Mouse (Mus musculus) neural tube, embryonic 15.5 days (tissue): ENCODE data around the gene Srp54c. TPM values are rescaled to one million over a fixed set of nuclear protein-coding genes. Genes with fewer than 3 reads are reported as not detected.

Experiments used
- ATAC-seq: fragments of 200-750 bp; cut with Nextera tagmentation; 2 replicates; pipeline ENCODE4 v1.8.0; 2017; ENCODE audit warnings: mild to moderate bottlenecking, moderate TSS enrichment, moderate library complexity; ENCODE audit not compliant: low FRiP score
- H3K27ac ChIP-seq: fragments of 300-500 bp; sonication (generic); replicated peaks from 2 replicates; pipeline ENCODE4 v1.5.1; 2015; ENCODE audit warnings: mild to moderate bottlenecking, inconsistent platforms
- H3K27me3 ChIP-seq: fragments of 300-500 bp; sonication (generic); replicated peaks from 2 replicates; pipeline ENCODE4 v1.6.1; 2015; ENCODE audit warnings: inconsistent platforms
- H3K36me3 ChIP-seq: fragments of 300-500 bp; sonication (generic); 2 replicates; pipeline ENCODE4 v1.6.1; 2015; ENCODE audit warnings: inconsistent platforms
- H3K4me1 ChIP-seq: fragments of 300-500 bp; sonication (generic); 2 replicates; pipeline ENCODE4 v1.6.1; 2015; ENCODE audit warnings: inconsistent platforms
- H3K4me2 ChIP-seq: fragments of 300-500 bp; sonication (generic); 2 replicates; pipeline ENCODE4 v1.6.1; 2015; ENCODE audit warnings: inconsistent platforms, mild to moderate bottlenecking, moderate library complexity
- H3K4me3 ChIP-seq: fragments of 300-500 bp; sonication (generic); replicated peaks from 2 replicates; pipeline ENCODE4 v1.5.1; 2015; ENCODE audit warnings: mild to moderate bottlenecking, inconsistent platforms
- H3K9ac ChIP-seq: fragments of 300-500 bp; sonication (generic); replicated peaks from 2 replicates; pipeline ENCODE4 v1.6.1; 2015; ENCODE audit warnings: mild to moderate bottlenecking, inconsistent platforms
- H3K9me3 ChIP-seq: fragments of 300-500 bp; sonication (generic); replicated peaks from 2 replicates; pipeline ENCODE4 v1.6.1; 2016; ENCODE audit warnings: inconsistent platforms
- WGBS: fragments of 180-500 bp; shearing (Covaris S2); methylation state at CpG from one replicate; pipeline ENCODE4 v1.1.7; 2015; ENCODE audit warnings: mixed read lengths; 5-methylcytosine and 5-hydroxymethylcytosine counted together
- polyA plus RNA-seq: library from polyadenylated mRNA; unstranded; fragments of >200 nt; fragmentation: Nextera tagmentation; extraction: Ambion mirVana; gene quantifications from 2 replicates; pipeline ENCODE4 v1.2.1, GENCODE M21; 2015

Srp54c gene
- polyA plus RNA-seq, 1 experiment from 2014 or later: 80.4 TPM

DNA sequence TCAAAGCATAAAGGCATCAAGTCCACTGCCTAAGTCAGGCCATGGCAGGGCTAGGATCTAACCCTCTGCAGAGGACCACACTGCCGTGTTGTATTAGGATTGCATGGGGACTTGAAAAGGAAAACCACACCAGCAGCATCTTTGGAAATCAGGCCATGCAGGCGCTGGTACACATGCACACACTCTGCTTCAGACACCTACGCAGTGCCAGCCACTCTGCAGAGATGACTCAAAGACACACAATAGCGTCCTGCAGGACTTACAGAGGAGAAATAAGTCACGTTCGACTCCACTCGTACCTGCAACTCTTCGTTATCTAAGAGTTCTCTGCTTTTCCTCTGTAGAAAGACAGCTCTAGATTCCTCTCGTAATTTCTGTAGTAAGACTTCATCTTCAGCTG, 68.1 kb downstream of the Srp54c start:
- no peak overlapping the region for H3K4me2 ChIP-seq
- H3K9ac ChIP-seq: no peak overlapping the region
- no peaks in the 10 kb centered on the region for H3K9me3 ChIP-seq
- 94% methylated on average over 9 of the region's 9 CpGs for WGBS
- peaks cover 44% of the 10 kb centered on the region for H3K36me3 ChIP-seq
- H3K27ac ChIP-seq: no peak overlapping the region
- H3K4me3 ChIP-seq: no peak overlapping the region
- no peaks in the 10 kb centered on the region for H3K27me3 ChIP-seq
- no peak for ATAC-seq
- H3K4me1 ChIP-seq: peaks cover 18% of the 10 kb centered on the region

DNA sequence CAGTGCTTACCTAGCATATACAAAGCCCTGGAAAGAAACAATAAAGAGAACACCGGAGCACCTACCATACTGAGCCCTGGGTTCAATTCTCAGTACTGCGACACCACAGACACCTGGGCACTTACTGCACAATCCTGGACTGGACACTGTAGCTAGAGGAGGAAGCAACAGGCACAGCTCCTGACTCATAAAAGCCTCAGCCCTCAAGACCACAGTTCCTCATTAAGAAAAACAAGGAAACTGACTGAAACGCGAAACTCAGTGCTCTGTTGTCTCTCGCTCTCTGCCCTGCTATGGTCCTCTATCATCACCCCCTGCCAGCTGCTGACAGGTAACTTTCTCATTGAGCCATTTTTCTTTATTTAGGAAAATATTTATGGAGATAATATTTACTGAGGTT, 69.4 kb downstream of the Srp54c start, which contains the start of gene 1110008L16Rik:
Gene 1110008L16Rik (plus strand): TSS at position 242 of the 400 bp plus-strand sequence.
- H3K4me2 ChIP-seq: no peak within 1 kb of the TSS
- no peaks in the 10 kb centered on the region for H3K27me3 ChIP-seq
- ATAC-seq: no peak
- peaks cover 35% of the 10 kb centered on the region for H3K36me3 ChIP-seq
- H3K4me1 ChIP-seq: peaks cover 27% of the 10 kb centered on the region
- H3K9me3 ChIP-seq: no peaks in the 10 kb centered on the region
- no peak within 1 kb of the TSS for H3K27ac ChIP-seq
- no peak within 1 kb of the TSS for H3K9ac ChIP-seq
- H3K4me3 ChIP-seq: no peak within 1 kb of the TSS
- WGBS: 92% methylated on average over 5 of the region's 5 CpGs

DNA sequence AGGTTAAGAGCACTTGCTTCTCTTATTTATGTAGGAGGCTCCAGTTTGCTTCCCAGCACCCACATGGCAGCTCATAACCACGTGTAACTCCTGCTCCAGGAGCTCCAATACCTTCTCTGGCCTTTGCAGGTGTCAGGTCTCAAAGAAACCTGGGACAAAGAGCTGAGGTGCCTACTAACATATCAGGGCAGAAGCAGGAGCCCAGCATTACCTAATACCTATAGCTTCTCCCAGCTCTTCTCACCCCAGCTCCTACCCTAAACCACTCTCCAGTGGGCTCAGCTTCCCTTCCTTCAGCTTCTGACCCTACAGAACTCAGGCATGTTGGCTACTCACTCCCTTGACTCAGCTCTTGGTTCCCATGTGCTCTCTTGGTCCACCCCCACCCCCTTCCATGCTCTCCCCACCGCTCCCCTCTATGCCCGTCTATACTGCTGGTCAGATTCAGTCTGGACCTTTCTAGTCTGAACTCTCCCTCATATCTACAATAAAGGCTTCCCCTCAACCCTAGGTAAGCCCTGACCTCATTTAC, 70.9 kb downstream of the Srp54c start:
- Histone ChIP-seq H3K4me2 (peak overlapping the region; percentile 57), H3K4me3 (peak overlapping the region; percentile 59), H3K27me3 (no peaks in the 10 kb centered on the region), H3K9me3 (no peaks in the 10 kb centered on the region), H3K27ac (no peak overlapping the region), H3K36me3 (peaks cover 22% of the 10 kb centered on the region), H3K9ac (no peak overlapping the region), H3K4me1 (peaks cover 31% of the 10 kb centered on the region)
- no peak for ATAC-seq
- 89% methylated on average over 3 of the region's 3 CpGs for WGBS

DNA sequence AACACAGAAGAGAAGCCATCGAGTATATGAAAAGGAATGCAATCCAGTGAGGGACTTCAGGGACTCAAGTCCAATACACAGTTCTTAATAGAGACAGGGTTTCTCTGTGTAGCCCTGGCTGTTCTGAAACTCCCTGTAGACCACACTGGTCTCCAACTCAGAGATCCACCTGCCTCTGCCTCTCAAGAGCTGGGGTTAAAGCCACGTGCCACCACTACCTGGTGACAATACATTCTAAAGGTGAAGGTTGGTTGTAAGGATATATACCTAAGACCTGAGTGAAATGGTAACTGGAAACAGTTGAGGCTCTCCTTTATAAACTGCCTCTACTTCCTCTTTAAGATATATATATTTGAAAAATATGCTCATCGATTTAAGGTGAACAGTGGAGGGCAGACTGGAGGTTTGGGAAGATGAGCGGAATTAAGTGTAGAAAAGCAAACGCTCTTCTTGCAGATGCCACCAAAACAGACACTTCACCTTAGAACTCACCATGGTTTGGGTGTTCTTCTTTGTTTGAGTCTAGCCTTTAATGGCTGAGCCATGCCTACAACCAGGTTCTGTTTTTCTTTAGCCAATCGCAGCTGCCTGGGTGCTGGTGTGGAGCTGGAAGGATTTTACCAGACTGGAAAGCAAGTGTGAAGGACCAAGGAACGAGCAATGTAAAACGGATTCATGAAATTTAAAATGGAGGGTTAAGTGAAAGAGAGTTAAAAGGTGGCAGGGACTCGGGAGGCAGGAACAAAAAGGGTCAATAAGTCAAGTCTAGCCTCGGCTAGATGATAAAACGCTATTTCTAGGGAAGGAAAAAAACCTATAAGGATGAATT, 71.7 kb downstream of the Srp54c start:
- peak overlapping the region; percentile 84 for H3K27ac ChIP-seq
- peaks cover 18% of the 10 kb centered on the region for H3K36me3 ChIP-seq
- H3K9me3 ChIP-seq: no peaks in the 10 kb centered on the region
- H3K4me1 ChIP-seq: peaks cover 31% of the 10 kb centered on the region
- H3K4me2 ChIP-seq: peak overlapping the region; percentile 57
- no peaks in the 10 kb centered on the region for H3K27me3 ChIP-seq
- peak overlapping the region; percentile 59 for H3K4me3 ChIP-seq
- peak overlapping the region; percentile 63 for H3K9ac ChIP-seq
- ATAC-seq: no peak
- 46% methylated on average over 11 of the region's 11 CpGs for WGBS

DNA sequence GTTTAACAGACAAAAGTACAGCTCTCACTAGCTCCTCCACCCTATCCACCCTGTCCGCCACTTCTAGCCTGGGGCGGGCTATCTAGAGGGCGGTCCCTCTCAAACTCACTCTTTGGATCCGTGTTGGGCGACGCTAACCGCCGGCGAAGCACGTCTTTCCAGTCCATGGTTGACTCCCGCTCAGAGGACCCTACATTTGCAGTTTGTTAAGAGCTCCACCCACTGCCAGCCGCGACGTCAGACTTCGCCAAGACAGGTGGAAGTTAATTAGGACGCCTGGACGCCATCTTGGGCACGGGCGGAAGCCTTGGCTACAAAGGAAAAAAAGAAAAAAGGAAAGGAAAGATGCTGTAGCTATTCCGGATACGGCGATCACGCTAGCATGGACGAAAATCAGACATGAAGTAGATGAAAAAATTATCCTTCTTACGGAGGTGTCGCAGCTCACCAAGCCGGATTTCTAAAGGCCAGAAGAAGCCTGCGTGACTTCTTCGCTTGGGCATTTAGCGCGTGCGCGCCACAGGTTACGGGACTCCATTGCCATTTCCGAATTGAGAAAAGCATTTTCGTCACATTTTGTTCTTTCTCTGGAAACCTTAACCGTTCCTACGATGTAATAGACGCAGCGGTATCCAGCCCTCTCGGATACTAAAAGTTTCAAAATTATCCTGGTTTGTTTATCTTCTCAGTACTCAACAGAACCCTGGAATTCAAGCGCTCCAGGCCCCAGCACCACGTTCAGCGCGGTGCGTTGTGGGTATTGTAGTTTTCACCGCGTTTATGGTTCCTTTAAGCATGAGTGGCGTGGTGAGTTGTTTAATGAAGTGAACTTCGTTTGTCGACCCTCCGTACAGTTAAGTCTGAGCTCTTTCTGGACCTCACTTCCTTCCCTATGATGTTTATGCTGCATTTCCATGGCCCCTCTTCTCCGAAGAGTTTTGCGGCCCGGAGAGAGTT, 72.8 kb downstream of the Srp54c start, which contains the start of gene Ppp2r3c:
Gene Ppp2r3c (minus strand): TSS at position 514 of the 957 bp plus-strand sequence.
- WGBS: under 1% methylated on average over 55 of the region's 55 CpGs
- Histone ChIP-seq H3K4me1 (peaks cover 31% of the 10 kb centered on the region), H3K36me3 (peaks cover 10% of the 10 kb centered on the region), H3K9me3 (no peaks in the 10 kb centered on the region), H3K4me3 (peak within 1 kb of the TSS; percentile 59), H3K9ac (peak within 1 kb of the TSS; percentile 63), H3K27me3 (no peaks in the 10 kb centered on the region), H3K27ac (peak within 1 kb of the TSS; percentile 84), H3K4me2 (peak within 1 kb of the TSS; percentile 57)
- peak; percentile 95 for ATAC-seq

DNA sequence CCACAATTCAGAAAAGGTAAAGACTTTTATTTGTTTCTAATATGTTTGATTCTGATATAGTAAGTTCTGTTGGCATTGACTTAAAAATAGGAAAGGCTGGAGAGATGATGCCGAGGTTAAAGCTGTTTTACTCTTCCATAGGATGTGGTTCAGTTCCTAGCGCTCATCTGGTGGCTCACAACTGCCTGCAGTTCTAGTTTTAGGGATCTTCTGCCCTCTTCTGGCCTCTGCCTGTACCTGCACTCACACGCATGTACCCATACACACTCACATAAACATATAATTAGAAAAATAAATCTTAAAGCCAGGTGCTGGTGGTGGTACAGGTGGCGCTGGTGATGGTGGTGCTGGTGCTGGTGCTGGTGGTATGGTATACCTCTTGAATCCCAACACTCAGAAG, 76.4 kb downstream of the Srp54c start:
- H3K4me3 ChIP-seq: no peak overlapping the region
- no peaks in the 10 kb centered on the region for H3K9me3 ChIP-seq
- H3K36me3 ChIP-seq: 0 out of 2 replicates have a peak, but pooled peaks cover 5% of the 10 kb centered on the region
- no peak for ATAC-seq
- H3K4me1 ChIP-seq: peaks cover 18% of the 10 kb centered on the region
- no peak overlapping the region for H3K27ac ChIP-seq
- 100% methylated on average over 4 of the region's 4 CpGs for WGBS
- H3K4me2 ChIP-seq: no peak overlapping the region
- H3K9ac ChIP-seq: no peak overlapping the region
- H3K27me3 ChIP-seq: no peaks in the 10 kb centered on the region

DNA sequence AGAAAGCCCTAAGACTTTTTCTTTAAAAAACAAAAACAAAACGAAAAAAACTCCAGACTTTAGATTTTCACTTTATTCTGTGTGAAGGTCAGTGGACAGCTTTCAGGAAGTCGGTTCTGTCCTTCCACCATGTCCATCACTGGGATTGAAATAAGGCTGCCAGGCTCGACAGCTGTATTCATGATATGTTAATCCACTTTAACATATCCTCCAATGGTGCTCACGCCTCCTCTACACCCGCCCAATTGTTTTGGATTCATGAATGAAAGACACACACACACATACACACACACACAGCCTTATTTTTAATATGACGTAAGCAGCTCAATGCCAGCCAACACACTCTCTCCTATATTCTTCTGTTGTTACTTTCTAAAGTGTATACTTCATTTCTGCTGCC, 77.6 kb downstream of the Srp54c start:
- ATAC-seq: no peak
- Histone ChIP-seq H3K9me3 (no peaks in the 10 kb centered on the region), H3K27me3 (no peaks in the 10 kb centered on the region), H3K36me3 (0 out of 2 replicates have a peak, but pooled peaks cover 5% of the 10 kb centered on the region), H3K4me2 (no peak overlapping the region), H3K4me3 (no peak overlapping the region), H3K9ac (no peak overlapping the region), H3K4me1 (peaks cover 13% of the 10 kb centered on the region), H3K27ac (no peak overlapping the region)
- 89% methylated on average over 6 of the region's 6 CpGs for WGBS

DNA sequence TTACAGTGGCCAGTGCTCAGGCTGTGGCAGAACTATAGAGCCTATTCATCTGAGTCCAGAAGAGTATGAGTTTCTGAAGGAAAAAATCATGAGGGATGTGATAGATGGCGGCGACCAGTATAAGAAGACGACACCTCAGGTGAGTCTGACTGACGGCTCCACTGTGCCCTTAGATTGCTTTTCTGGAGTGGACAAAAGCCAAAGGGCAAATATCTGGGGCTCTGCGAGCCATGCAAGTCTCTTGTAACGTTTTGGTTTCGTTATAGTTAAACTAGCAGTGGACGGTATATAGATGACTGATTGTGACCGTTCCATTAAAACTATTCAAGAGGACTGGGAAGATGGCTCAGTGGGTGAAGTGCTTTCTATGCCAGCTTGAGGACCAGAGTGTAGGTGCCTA, 78.8 kb downstream of the Srp54c start:
- no peaks in the 10 kb centered on the region for H3K9me3 ChIP-seq
- 94% methylated on average over 9 of the region's 9 CpGs for WGBS
- H3K4me3 ChIP-seq: no peak overlapping the region
- ATAC-seq: no peak
- H3K36me3 ChIP-seq: 0 out of 2 replicates have a peak, but pooled peaks cover 5% of the 10 kb centered on the region
- peaks cover 9% of the 10 kb centered on the region for H3K4me1 ChIP-seq
- no peak overlapping the region for H3K27ac ChIP-seq
- no peak overlapping the region for H3K4me2 ChIP-seq
- H3K9ac ChIP-seq: no peak overlapping the region
- no peaks in the 10 kb centered on the region for H3K27me3 ChIP-seq

DNA sequence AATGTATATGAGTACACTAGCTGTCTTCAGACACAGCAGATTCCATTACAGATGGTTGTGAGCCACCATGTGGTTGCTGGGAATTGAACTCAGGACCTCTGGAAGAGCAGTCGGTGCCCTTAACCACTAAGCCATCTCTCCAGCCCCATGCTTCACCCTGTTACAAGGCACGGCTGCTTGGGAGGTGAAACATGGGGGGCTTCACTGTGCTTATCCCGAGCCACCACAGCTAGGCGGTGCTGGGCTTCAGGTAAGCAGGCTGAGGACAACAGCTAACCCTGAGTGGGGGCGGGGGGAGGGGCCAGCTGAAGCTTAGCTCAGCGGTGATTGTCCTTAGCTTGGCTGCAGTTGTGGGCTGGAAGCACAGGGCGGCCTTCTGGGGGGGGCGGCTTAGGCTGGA, 79.5 kb downstream of the Srp54c start:
- 74% methylated on average over 8 of the region's 8 CpGs for WGBS
- ATAC-seq: no peak

DNA sequence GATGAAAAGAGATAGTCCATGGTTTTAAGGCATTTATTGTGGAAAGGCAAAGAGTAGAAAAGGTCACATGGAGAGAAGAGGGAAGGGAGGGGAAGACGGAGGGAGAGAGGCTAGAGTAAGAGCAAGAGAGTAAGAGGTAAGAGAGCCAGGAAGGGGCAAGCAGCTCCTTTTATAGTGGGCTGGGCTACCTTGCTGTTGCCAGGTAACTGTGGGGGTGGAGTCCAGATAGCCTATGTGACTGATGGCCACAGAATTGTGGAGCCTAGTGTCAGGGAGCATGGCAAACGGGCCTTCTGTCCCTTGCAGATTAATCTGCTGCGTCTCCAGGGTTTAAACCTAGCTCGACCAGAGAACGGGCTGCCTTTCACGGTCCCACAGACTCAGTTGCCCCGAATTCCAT, 81.9 kb downstream of the Srp54c start:
- WGBS: 92% methylated on average over 7 of the region's 7 CpGs

More for the DNA sequence above, 79.5 kb downstream of the Srp54c start:
- Histone ChIP-seq H3K4me3 (no peak overlapping the region), H3K36me3 (0 out of 2 replicates have a peak, but pooled peaks cover 5% of the 10 kb centered on the region), H3K4me2 (no peak overlapping the region), H3K9me3 (no peaks in the 10 kb centered on the region), H3K27ac (no peak overlapping the region), H3K4me1 (peaks cover 4% of the 10 kb centered on the region; the same call in 1 of the 2 replicates), H3K27me3 (no peaks in the 10 kb centered on the region), H3K9ac (no peak overlapping the region)

More for the DNA sequence above, 81.9 kb downstream of the Srp54c start:
- Histone ChIP-seq H3K27me3 (no peaks in the 10 kb centered on the region), H3K36me3 (0 out of 2 replicates have a peak, but pooled peaks cover 5% of the 10 kb centered on the region), H3K4me2 (no peak overlapping the region), H3K9me3 (no peaks in the 10 kb centered on the region), H3K4me1 (no peaks in the 10 kb centered on the region), H3K27ac (no peak overlapping the region), H3K9ac (no peak overlapping the region), H3K4me3 (no peak overlapping the region)
- no peak for ATAC-seq
